In the genomic region with DNA sequence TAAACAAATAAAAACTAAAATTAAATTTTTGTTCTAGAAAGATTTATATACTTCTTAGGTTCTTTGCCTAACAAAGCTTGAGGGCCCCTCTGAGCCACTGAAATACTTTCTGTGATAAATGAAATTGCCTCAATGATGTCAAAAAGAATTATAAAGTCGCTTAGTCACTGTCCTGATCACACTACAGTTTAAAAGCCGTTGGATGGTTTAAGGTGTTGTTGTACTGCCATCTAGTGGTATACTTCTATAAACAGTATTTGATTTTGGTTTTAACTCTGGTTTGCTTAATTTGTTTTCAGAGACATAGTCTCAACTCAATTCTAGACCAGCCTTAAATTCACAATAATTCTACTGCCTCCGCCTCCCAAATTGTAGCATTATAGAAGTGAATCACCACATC, we compare ENCODE assay signal across 9 mouse cellular contexts.
DNase-seq lines count a peak whose midpoint lies in the region; ATAC-seq lines count a peak whose summit lies in the region.
"Had no signal": no experiment of that assay in that cellular context is flagged by ENCODE, and none has a peak within 500 bp of the region (broad histone marks: within the 10 kb centered on the region; RNA-seq: fewer than 3 reads in every experiment).

No protein-coding gene starts in this region.

- no peaks in the 10 kb centered on the region for H3K36me3 ChIP-seq in midbrain, embryonic 14.5 days (ENCODE audit: control insufficient read depth, insufficient read depth, low read length)
- H3K36me3 ChIP-seq in midbrain, embryonic 10.5 days: no peaks in the 10 kb centered on the region

- no peak overlapping the region for H3K9ac ChIP-seq in midbrain, embryonic 14.5 days (replicated peaks; ENCODE audit: low read length)

- intact Hi-C loops in gastrocnemius, postnatal 36 days (cut with DNase I): loop anchor here (2.0 to 10.0 kb wide), 2 partner anchors 32 to 640 kb away; no protein-coding TSS in a partner anchor

- no peak; the same call in 1 of the 2 replicates for ATAC-seq in midbrain, embryonic 14.5 days (ENCODE audit: low FRiP score, low TSS enrichment)

- H3K27ac ChIP-seq in midbrain, embryonic 14.5 days (replicated peaks; ENCODE audit: low read depth, low read length): no peak overlapping the region
- H3K27ac ChIP-seq in midbrain, embryonic 10.5 days (replicated peaks): no peak overlapping the region

- H3K27me3 ChIP-seq in midbrain, embryonic 14.5 days (ENCODE audit: control insufficient read depth, insufficient read depth, low read length): no peaks in the 10 kb centered on the region
- H3K27me3 ChIP-seq in midbrain, embryonic 10.5 days (ENCODE audit: low read depth, poor library complexity, severe bottlenecking): no peaks in the 10 kb centered on the region
- H3K27me3 ChIP-seq: megakaryocyte, embryonic 14.5 days had no signal

- no peak overlapping the region for H3K4me3 ChIP-seq in midbrain, embryonic 14.5 days (replicated peaks; ENCODE audit: low read depth, low read length)
- H3K4me3 ChIP-seq in midbrain, embryonic 10.5 days: no peak overlapping the region
- H3K4me3 ChIP-seq: megakaryocyte, embryonic 14.5 days had no signal

- 27% methylated on average over 3 of the region's 3 CpGs for WGBS in midbrain, embryonic 14.5 days
- WGBS in midbrain, embryonic 10.5 days: 36% methylated on average over 3 of the region's 3 CpGs

- DNase-seq in gastrocnemius, adult 18-20 months (ENCODE audit: low spot score): peak; percentile 5
- DNase-seq in gastrocnemius, postnatal 36 days: no peak
- peak; percentile 86 for DNase-seq in midbrain, embryonic 14.5 days
- DNase-seq in midbrain, embryonic 10.5 days (ENCODE audit: low spot score): no peak
- peak; percentile 50 for DNase-seq in forelimb bud, embryonic 11.5 days (ENCODE audit: low read depth, low spot score)
- DNase-seq in telencephalon, adult 2 months (ENCODE audit: low read depth, low spot score): peak; percentile 50
- DNase-seq in T-cell, adult 2 months (ENCODE audit: low spot score): no peak
- no peak for DNase-seq in testis, postnatal 10 days (ENCODE audit: low spot score)

- no peaks in the 10 kb centered on the region for H3K4me1 ChIP-seq in midbrain, embryonic 14.5 days (ENCODE audit: control insufficient read depth, insufficient read depth, low read length)
- no peaks in the 10 kb centered on the region for H3K4me1 ChIP-seq in midbrain, embryonic 10.5 days
- H3K4me1 ChIP-seq: megakaryocyte, embryonic 14.5 days had no signal

- no peak overlapping the region for H3K4me2 ChIP-seq in midbrain, embryonic 14.5 days (ENCODE audit: low read length)

- H3K9me3 ChIP-seq in midbrain, embryonic 14.5 days (ENCODE audit: control insufficient read depth, low read length): no peaks in the 10 kb centered on the region
- H3K9me3 ChIP-seq in midbrain, embryonic 10.5 days (replicated peaks): no peaks in the 10 kb centered on the region
- H3K9me3 ChIP-seq: megakaryocyte, embryonic 14.5 days had no signal

Comparison
In these comparisons a context has a peak if more than half of its experiments do, and no peak if none do; other contexts are left out.
1. DNase-seq: peak in gastrocnemius, adult 18-20 months (single experiment), midbrain, embryonic 14.5 days (single experiment), forelimb bud, embryonic 11.5 days (single experiment) and telencephalon, adult 2 months (single experiment); none in gastrocnemius, postnatal 36 days (0 of 2), midbrain, embryonic 10.5 days (single experiment), T-cell, adult 2 months (single experiment) and testis, postnatal 10 days (single experiment).